27 mouse cellular contexts compared by ENCODE assay signal in the genomic region with DNA sequence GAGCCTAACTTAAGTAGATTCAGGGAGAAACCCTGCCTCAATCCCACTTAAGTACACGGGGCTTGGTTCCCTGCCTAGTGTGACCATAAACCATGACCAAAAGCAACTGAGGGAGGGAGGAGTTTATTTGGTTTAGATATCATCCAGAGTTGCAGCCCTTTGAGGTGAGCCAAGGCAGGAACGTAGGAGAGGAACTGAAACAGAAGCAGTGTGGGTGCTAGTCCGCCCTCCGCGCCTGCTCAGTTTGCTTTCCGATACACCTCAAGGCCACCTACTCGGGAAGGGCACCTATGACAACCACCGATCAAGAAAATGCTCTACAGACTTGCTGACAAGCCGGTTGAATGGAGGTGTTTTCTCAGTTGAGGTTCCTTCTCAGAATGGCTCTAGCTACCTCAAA. TPM values are rescaled to one million over a fixed set of nuclear protein-coding genes. Genes with fewer than 3 reads are reported as not detected.
DNase-seq lines count a peak whose midpoint lies in the region; ATAC-seq and TF ChIP-seq lines count a peak whose summit lies in the region.
"Had no signal": no experiment of that assay in that cellular context is flagged by ENCODE, and none has a peak within 500 bp of the region (broad histone marks: within the 10 kb centered on the region; RNA-seq: fewer than 3 reads in every experiment).

No protein-coding gene starts in this region.

- TF ChIP-seq RAD21 in CH12.LX (IDR thresholded peaks at IDR 0.05; ENCODE audit: low read depth, low read length), result no peak

- H3K4me2 ChIP-seq in intestine, embryonic 15.5 days (replicated peaks), result 0 out of 2 replicates have a peak overlapping the region, but pooled peaks have one; percentile 1
- no peak overlapping the region for H3K4me2 ChIP-seq in intestine, postnatal 0 days (replicated peaks; ENCODE audit: low read depth)
- H3K4me2 ChIP-seq in CH12.LX (ENCODE audit: insufficient read depth, low read depth, poor library complexity, severe bottlenecking), result 0 out of 2 replicates have a peak overlapping the region, but pooled peaks have one; percentile 14
- H3K4me2 ChIP-seq: embryonic facial prominence, embryonic 13.5 days; embryonic facial prominence, embryonic 15.5 days; forebrain, embryonic 13.5 days; forebrain, embryonic 15.5 days had no signal

- ATAC-seq in intestine, embryonic 15.5 days, result no peak
- no peak for ATAC-seq in intestine, postnatal 0 days
- ATAC-seq: CD4-positive, CD25-positive, alpha-beta regulatory T cell, adult 4 months; forebrain, embryonic 13.5 days; forebrain, embryonic 15.5 days; forebrain, postnatal 0 days had no signal

- no peaks in the 10 kb centered on the region for H3K36me3 ChIP-seq in intestine, embryonic 15.5 days
- no peaks in the 10 kb centered on the region for H3K36me3 ChIP-seq in intestine, postnatal 0 days (ENCODE audit: control insufficient read depth, insufficient read depth)
- H3K36me3 ChIP-seq in CH12.LX (replicated peaks in 1 of 2; ENCODE audit: control insufficient read depth in 1 of 2, insufficient read depth in 1 of 2, low read length in 1 of 2), result no peaks in the 10 kb centered on the region
- H3K36me3 ChIP-seq in small intestine, adult 2 months (ENCODE audit: control insufficient read depth, insufficient read depth, low read length), result no peaks in the 10 kb centered on the region
- H3K36me3 ChIP-seq in heart, embryonic 10.5 days, result no peaks in the 10 kb centered on the region
- H3K36me3 ChIP-seq in forebrain, embryonic 10.5 days (replicated peaks), result no peaks in the 10 kb centered on the region
- H3K36me3 ChIP-seq: embryonic facial prominence, embryonic 13.5 days; embryonic facial prominence, embryonic 15.5 days; forebrain, embryonic 15.5 days had no signal

- no peaks in the 10 kb centered on the region for H3K9me3 ChIP-seq in intestine, embryonic 15.5 days
- H3K9me3 ChIP-seq in intestine, postnatal 0 days (ENCODE audit: control insufficient read depth), result no peaks in the 10 kb centered on the region
- H3K9me3 ChIP-seq in CH12.LX (replicated peaks; ENCODE audit: low read length), result no peaks in the 10 kb centered on the region
- no peaks in the 10 kb centered on the region for H3K9me3 ChIP-seq in heart, embryonic 10.5 days
- H3K9me3 ChIP-seq in forebrain, embryonic 10.5 days, result no peaks in the 10 kb centered on the region
- H3K9me3 ChIP-seq: embryonic facial prominence, embryonic 13.5 days; embryonic facial prominence, embryonic 15.5 days; forebrain, embryonic 13.5 days; forebrain, embryonic 15.5 days had no signal

- H3K27ac ChIP-seq in intestine, embryonic 15.5 days, result no peak overlapping the region
- H3K27ac ChIP-seq in intestine, postnatal 0 days (ENCODE audit: low read depth, low read length), result no peak overlapping the region
- H3K27ac ChIP-seq in CH12.LX (ENCODE audit: insufficient read depth, low read depth), result no peak overlapping the region
- H3K27ac ChIP-seq in small intestine, adult 2 months (ENCODE audit: insufficient read depth, low read depth, low read length), result peak overlapping the region; percentile 62
- H3K27ac ChIP-seq in heart, embryonic 10.5 days, result no peak overlapping the region
- H3K27ac ChIP-seq in forebrain, embryonic 10.5 days, result no peak overlapping the region
- H3K27ac ChIP-seq: embryonic facial prominence, embryonic 13.5 days; embryonic facial prominence, embryonic 15.5 days; forebrain, embryonic 13.5 days; forebrain, embryonic 15.5 days had no signal

- DNase-seq in CH12.LX (ENCODE audit: extremely low read depth), result peak; percentile 42
- no peak for DNase-seq in heart, embryonic 10.5 days (ENCODE audit: low spot score)
- no peak for DNase-seq in forebrain, embryonic 10.5 days (ENCODE audit: extremely low spot score, low spot score)
- no peak for DNase-seq in adrenal gland, postnatal 14 days
- DNase-seq: adrenal gland, adult 2 months; adrenal gland, postnatal 10 days; adrenal gland, postnatal 36 days; B cell, adult 2 months; cerebellum, adult 18-20 months; cerebellum, adult 8-10 months; cerebellum, postnatal 10 days; cerebellum, postnatal 25 days; embryo, embryonic 11 days; forebrain, postnatal 0 days had no signal

- no peak for TF ChIP-seq CTCF in intestine, postnatal 0 days (IDR thresholded peaks at IDR 0.05; ENCODE audit: low read depth)
- no peak for TF ChIP-seq CTCF in CH12.LX (conservative IDR thresholded peaks at IDR 0.05 in 1 of 2, IDR thresholded peaks at IDR 0.05 in 1 of 2; ENCODE audit: low read depth in 2 of 2, low read length in 2 of 2)
- no peak for TF ChIP-seq CTCF in small intestine, adult 2 months (IDR thresholded peaks at IDR 0.05; ENCODE audit: extremely low read depth, insufficient read length, insufficient replicate concordance, low read depth, low read length)

- no peak for TF ChIP-seq POLR2A in CH12.LX (IDR thresholded peaks at IDR 0.05; ENCODE audit: low read depth, low read length)
- TF ChIP-seq POLR2A in small intestine, adult 2 months (IDR thresholded peaks at IDR 0.05; ENCODE audit: low read depth, low read length), result no peak

- 0 out of 2 replicates have a peak, but pooled peaks cover under 1% of the 10 kb centered on the region for H3K27me3 ChIP-seq in intestine, embryonic 15.5 days (replicated peaks)
- H3K27me3 ChIP-seq in intestine, postnatal 0 days (replicated peaks; ENCODE audit: control insufficient read depth, insufficient read depth, low read length), result no peaks in the 10 kb centered on the region
- H3K27me3 ChIP-seq in CH12.LX (replicated peaks), result peaks cover 40% of the 10 kb centered on the region
- no peaks in the 10 kb centered on the region for H3K27me3 ChIP-seq in small intestine, adult 2 months (ENCODE audit: control insufficient read depth, insufficient read depth, low read length)
- peaks cover 47% of the 10 kb centered on the region for H3K27me3 ChIP-seq in heart, embryonic 10.5 days (ENCODE audit: insufficient read depth, poor library complexity, severe bottlenecking)
- H3K27me3 ChIP-seq in forebrain, embryonic 10.5 days (ENCODE audit: poor library complexity, severe bottlenecking), result peaks cover 26% of the 10 kb centered on the region

- WGBS in intestine, embryonic 15.5 days, result 57% methylated on average over 9 of the region's 9 CpGs
- WGBS in intestine, postnatal 0 days, result 51% methylated on average over 9 of the region's 9 CpGs
- WGBS in small intestine, adult 2 months, result 30% methylated on average over 9 of the region's 9 CpGs
- WGBS in heart, embryonic 10.5 days, result 87% methylated on average over 9 of the region's 9 CpGs
- 93% methylated on average over 9 of the region's 9 CpGs for WGBS in forebrain, embryonic 10.5 days

- H3K4me3 ChIP-seq in intestine, embryonic 15.5 days (replicated peaks), result no peak overlapping the region
- H3K4me3 ChIP-seq in intestine, postnatal 0 days (ENCODE audit: low read depth, low read length), result no peak overlapping the region
- H3K4me3 ChIP-seq in CH12.LX (replicated peaks in 1 of 3; ENCODE audit: low read depth in 2 of 3, low read length in 2 of 3, poor library complexity in 1 of 3), result no peak overlapping the region
- no peak overlapping the region for H3K4me3 ChIP-seq in small intestine, adult 2 months (ENCODE audit: low read depth, low read length)
- no peak overlapping the region for H3K4me3 ChIP-seq in heart, embryonic 10.5 days
- H3K4me3 ChIP-seq in forebrain, embryonic 10.5 days, result no peak overlapping the region
- H3K4me3 ChIP-seq: embryonic facial prominence, embryonic 13.5 days; embryonic facial prominence, embryonic 15.5 days; erythroblast, embryonic 14.5 days; forebrain, embryonic 13.5 days; forebrain, embryonic 15.5 days had no signal

- H3K4me1 ChIP-seq in intestine, embryonic 15.5 days (replicated peaks), result peaks cover 7% of the 10 kb centered on the region
- peaks cover 8% of the 10 kb centered on the region; the same call in 1 of the 2 replicates for H3K4me1 ChIP-seq in intestine, postnatal 0 days (replicated peaks; ENCODE audit: control insufficient read depth, insufficient read depth, low read length)
- H3K4me1 ChIP-seq in CH12.LX (ENCODE audit: control insufficient read depth in 1 of 2, insufficient read depth in 2 of 2), result peaks cover 24 to 31% of the 10 kb centered on the region in 2 experiments
- peaks cover 36% of the 10 kb centered on the region for H3K4me1 ChIP-seq in small intestine, adult 2 months (ENCODE audit: control insufficient read depth, insufficient read depth, insufficient read length, low read length)
- H3K4me1 ChIP-seq in heart, embryonic 10.5 days, result no peaks in the 10 kb centered on the region
- H3K4me1 ChIP-seq in forebrain, embryonic 10.5 days, result peaks cover 15% of the 10 kb centered on the region
- H3K4me1 ChIP-seq: embryonic facial prominence, embryonic 13.5 days; embryonic facial prominence, embryonic 15.5 days had no signal

- H3K79me2 ChIP-seq in CH12.LX (replicated peaks; ENCODE audit: control insufficient read depth, extremely low read depth, insufficient read depth, poor library complexity, severe bottlenecking), result no peaks in the 10 kb centered on the region

- no peak overlapping the region for H3K9ac ChIP-seq in intestine, embryonic 15.5 days
- H3K9ac ChIP-seq in intestine, postnatal 0 days (ENCODE audit: low read depth, low read length), result no peak overlapping the region
- H3K9ac ChIP-seq in CH12.LX (ENCODE audit: insufficient read depth, low read depth), result no peak overlapping the region
- H3K9ac ChIP-seq: embryonic facial prominence, embryonic 13.5 days; embryonic facial prominence, embryonic 15.5 days; forebrain, embryonic 13.5 days; forebrain, embryonic 15.5 days; forebrain, postnatal 0 days had no signal

- TF ChIP-seq EP300 in CH12.LX (IDR thresholded peaks at IDR 0.05; ENCODE audit: low read length), result peak; percentile 60

- in situ Hi-C loops in CH12.LX (cut with MboI; ENCODE audit: low pct_ligation_motif_present, low pct_unique_long_range_greater_than_20kb, low sequenced_read_pairs), result loop anchor here (10.0 kb wide), 1 partner anchor 207 kb away; no protein-coding TSS in a partner anchor

- dilution Hi-C loops in CH12.LX (cut with MboI; ENCODE audit: extremely low pct_ligation_motif_present, extremely low pct_unique_long_range_greater_than_20kb, low sequenced_read_pairs), result no loop called here

RNA-seq across cellular contexts. Expression of a gene that starts 6.6 kb away (rescaled TPM):
- polyA plus RNA-seq in intestine, embryonic 15.5 days (2015; fragmentation: Nextera tagmentation; extraction: Ambion mirVana), result 24.8 and 27.1 TPM in 2 replicates
- 31.7 and 38.8 TPM in 2 replicates for polyA plus RNA-seq in intestine, postnatal 0 days (2015; fragmentation: Nextera tagmentation; extraction: Ambion mirVana)
- total RNA-seq in CH12.LX (2012; rRNA removed) (8.4 and 11.8 TPM in 2 replicates), CH12.LX (2014; rRNA removed) (0.16 TPM in 1 of 2 replicates, not detected in the other)
- 1.6 and 2.5 TPM in 2 replicates for polyA plus RNA-seq in CH12.LX (2012; ENCODE audit: insufficient read length, low read depth)
- polyA plus RNA-seq in small intestine, adult 2 months (2012; rRNA removed), result 22.1 and 73.8 TPM in 2 replicates
- polyA plus RNA-seq in heart, embryonic 10.5 days (2016; fragmentation: Nextera tagmentation; extraction: Ambion mirVana), result 8.9 and 12.4 TPM in 2 replicates
- 15.5 and 16.8 TPM in 2 replicates for polyA plus RNA-seq in forebrain, embryonic 10.5 days (2016; fragmentation: Nextera tagmentation; extraction: Ambion mirVana)
- total RNA-seq in adrenal gland, postnatal 14 days (2021), result 5.7 and 6.8 TPM in 2 replicates
- total RNA-seq: common myeloid progenitor, adult 5-6 weeks had no signal

RNA-seq across cellular contexts. Expression of a gene that starts 30.2 kb away (rescaled TPM):
- 0.10 TPM in 1 of 2 replicates, not detected in the other for polyA plus RNA-seq in intestine, embryonic 15.5 days (2015; fragmentation: Nextera tagmentation; extraction: Ambion mirVana)
- polyA plus RNA-seq in intestine, postnatal 0 days (2015; fragmentation: Nextera tagmentation; extraction: Ambion mirVana), result 0.16 and 0.21 TPM in 2 replicates
- 0.08 and 0.13 TPM in 2 replicates for total RNA-seq in CH12.LX (2012; rRNA removed)
- not detected in 2 replicates for total RNA-seq in CH12.LX (2014; rRNA removed)
- not detected in 2 replicates for polyA plus RNA-seq in CH12.LX (2012; ENCODE audit: insufficient read length, low read depth)
- 0.55 and 1.3 TPM in 2 replicates for polyA plus RNA-seq in small intestine, adult 2 months (2012; rRNA removed)
- not detected in 2 replicates for polyA plus RNA-seq in heart, embryonic 10.5 days (2016; fragmentation: Nextera tagmentation; extraction: Ambion mirVana)
- not detected in 2 replicates for polyA plus RNA-seq in forebrain, embryonic 10.5 days (2016; fragmentation: Nextera tagmentation; extraction: Ambion mirVana)
- total RNA-seq in adrenal gland, postnatal 14 days (2021), result 0.11 and 0.19 TPM in 2 replicates
- total RNA-seq: adrenal gland, adult 2 months; ES-E14 had no signal
- polyA plus RNA-seq: embryonic facial prominence, embryonic 11.5 days; embryonic facial prominence, embryonic 13.5 days; erythroblast, embryonic 14.5 days; forebrain, embryonic 11.5 days had no signal

RNA-seq across cellular contexts. Expression of a gene that starts 41.3 kb away (rescaled TPM):
- polyA plus RNA-seq in intestine, embryonic 15.5 days (2015; fragmentation: Nextera tagmentation; extraction: Ambion mirVana), result 1.2 and 2.3 TPM in 2 replicates
- polyA plus RNA-seq in intestine, postnatal 0 days (2015; fragmentation: Nextera tagmentation; extraction: Ambion mirVana), result 0.50 and 0.52 TPM in 2 replicates
- 8.5 and 8.6 TPM in 2 replicates for total RNA-seq in CH12.LX (2012; rRNA removed)
- total RNA-seq in CH12.LX (2014; rRNA removed), result 4.7 and 5.2 TPM in 2 replicates
- 4.7 and 6.2 TPM in 2 replicates for polyA plus RNA-seq in CH12.LX (2012; ENCODE audit: insufficient read length, low read depth)
- polyA plus RNA-seq in small intestine, adult 2 months (2012; rRNA removed), result 0.11 and 1.4 TPM in 2 replicates
- 1.7 and 3.3 TPM in 2 replicates for polyA plus RNA-seq in heart, embryonic 10.5 days (2016; fragmentation: Nextera tagmentation; extraction: Ambion mirVana)
- 10.7 and 10.8 TPM in 2 replicates for polyA plus RNA-seq in forebrain, embryonic 10.5 days (2016; fragmentation: Nextera tagmentation; extraction: Ambion mirVana)
- total RNA-seq in adrenal gland, postnatal 14 days (2021), result 0.48 and 1.1 TPM in 2 replicates
- polyA plus RNA-seq: erythroblast, embryonic 14.5 days had no signal
